ENCODE assay signal across 8 mouse cellular contexts in genomic region chr16:96083179-96083646, GRCm38 (mm10). TPM values are rescaled to one million over a fixed set of nuclear protein-coding genes. Genes with fewer than 3 reads are reported as not detected.
DNase-seq lines count a peak whose midpoint lies in the region; ATAC-seq and TF ChIP-seq lines count a peak whose summit lies in the region.

No protein-coding gene starts in this region.

- peaks cover 24% of the 10 kb centered on the region for H3K36me3 ChIP-seq in kidney, embryonic 14.5 days (ENCODE audit: control insufficient read depth, insufficient read depth, low read length)
- H3K36me3 ChIP-seq in lung, embryonic 14.5 days (ENCODE audit: insufficient read depth): peaks cover 30% of the 10 kb centered on the region
- H3K36me3 ChIP-seq in splenic B cell, adult 2 months (ENCODE audit: control insufficient read depth, insufficient read depth, low read length, poor library complexity, severe bottlenecking): peaks cover 2% of the 10 kb centered on the region; the same call in 1 of the 2 replicates

- TF ChIP-seq CTCF in lung, embryonic 14.5 days (IDR thresholded peaks at IDR 0.05; ENCODE audit: low read depth): no peak

- WGBS in kidney, embryonic 14.5 days: 2% methylated on average over 20 of the region's 20 CpGs
- 6% methylated on average over 20 of the region's 20 CpGs for WGBS in lung, embryonic 14.5 days

- no peaks in the 10 kb centered on the region for H3K9me3 ChIP-seq in kidney, embryonic 14.5 days (ENCODE audit: control insufficient read depth, low read length)
- no peaks in the 10 kb centered on the region for H3K9me3 ChIP-seq in lung, embryonic 14.5 days (ENCODE audit: low read depth, low read length)

- peak overlapping the region; percentile 71 for H3K4me2 ChIP-seq in kidney, embryonic 14.5 days (replicated peaks; ENCODE audit: low read depth, low read length)
- H3K4me2 ChIP-seq in lung, embryonic 14.5 days: peak overlapping the region; percentile 73

- peak overlapping the region; percentile 88 for H3K4me3 ChIP-seq in kidney, embryonic 14.5 days (ENCODE audit: low read length)
- peak overlapping the region; percentile 98 for H3K4me3 ChIP-seq in lung, embryonic 14.5 days (ENCODE audit: low read depth, low read length)

- DNase-seq in cerebellum, adult 9-11 months: peak; percentile 67
- DNase-seq in cerebellum, postnatal 10 days: no peak
- peak; percentile 58 for DNase-seq in adrenal gland, postnatal 14 days
- peak; percentile 70 for DNase-seq in heart, adult 8-10 months (ENCODE audit: low spot score)
- DNase-seq in lung, embryonic 14.5 days: no peak
- peak; percentile 46 for DNase-seq in splenic B cell, adult 2 months (ENCODE audit: low read depth, low spot score)
- DNase-seq in natural killer cell, adult 2 months (ENCODE audit: low spot score in 2 of 2): no peak

- no peaks in the 10 kb centered on the region for H3K27me3 ChIP-seq in kidney, embryonic 14.5 days (ENCODE audit: control insufficient read depth, insufficient read depth, low read length)
- H3K27me3 ChIP-seq in lung, embryonic 14.5 days (ENCODE audit: insufficient read depth, low read length): no peaks in the 10 kb centered on the region
- no peaks in the 10 kb centered on the region for H3K27me3 ChIP-seq in splenic B cell, adult 2 months (ENCODE audit: control insufficient read depth, insufficient read depth, low read length, poor library complexity, severe bottlenecking)

- peak overlapping the region; percentile 95 for H3K27ac ChIP-seq in kidney, embryonic 14.5 days (ENCODE audit: low read depth, low read length)
- peak overlapping the region; percentile 97 for H3K27ac ChIP-seq in lung, embryonic 14.5 days (ENCODE audit: low read depth)

- H3K9ac ChIP-seq in kidney, embryonic 14.5 days (ENCODE audit: low read depth, low read length): peak overlapping the region; percentile 59
- peak overlapping the region; percentile 95 for H3K9ac ChIP-seq in lung, embryonic 14.5 days

- ATAC-seq in kidney, embryonic 14.5 days (ENCODE audit: low FRiP score, low TSS enrichment): peak; percentile 6; the same call in 1 of the 2 replicates
- peak; percentile 6; the same call in 1 of the 2 replicates for ATAC-seq in lung, embryonic 14.5 days (ENCODE audit: insufficient read depth)

- H3K4me1 ChIP-seq in kidney, embryonic 14.5 days (ENCODE audit: control insufficient read depth, insufficient read depth, low read length): peaks cover 18% of the 10 kb centered on the region; the same call in 1 of the 2 replicates
- H3K4me1 ChIP-seq in lung, embryonic 14.5 days (ENCODE audit: insufficient read depth): no peaks in the 10 kb centered on the region

RNA-seq across cellular contexts. Expression of gene Brwd1, which starts 0.9 kb away (rescaled TPM):
- 70.4 and 74.8 TPM in 2 replicates for total RNA-seq in adrenal gland, postnatal 14 days (2021)
- 10 to 100 TPM; 78.6 to 92.3 (median 84.7) TPM for total RNA-seq in heart, adult 8-10 months (2022)
- polyA plus RNA-seq in kidney, embryonic 14.5 days (2014; fragmentation: Nextera tagmentation; extraction: Ambion mirVana): 82.3 and 116 TPM in 2 replicates
- 107 and 109 TPM in 2 replicates for polyA plus RNA-seq in lung, embryonic 14.5 days (2014; fragmentation: Nextera tagmentation; extraction: Ambion mirVana)

RNA-seq across cellular contexts. Expression of gene Hmgn1, which starts 44.3 kb away (rescaled TPM):
- 234 and 260 TPM in 2 replicates for total RNA-seq in adrenal gland, postnatal 14 days (2021)
- total RNA-seq in heart, adult 8-10 months (2022): 10 to 100 TPM; 40.6 to 57.8 (median 43.0) TPM
- 746 and 807 TPM in 2 replicates for polyA plus RNA-seq in kidney, embryonic 14.5 days (2014; fragmentation: Nextera tagmentation; extraction: Ambion mirVana)
- polyA plus RNA-seq in lung, embryonic 14.5 days (2014; fragmentation: Nextera tagmentation; extraction: Ambion mirVana): 746 and 786 TPM in 2 replicates

Comparison
In these comparisons a context has a peak if more than half of its experiments do, and no peak if none do; other contexts are left out.
1. DNase-seq: peak in cerebellum, adult 9-11 months (single experiment), adrenal gland, postnatal 14 days (single experiment), heart, adult 8-10 months (single experiment) and splenic B cell, adult 2 months (single experiment); none in cerebellum, postnatal 10 days (0 of 2), lung, embryonic 14.5 days (single experiment) and natural killer cell, adult 2 months (0 of 2).